Mouse (Mus musculus) forebrain, postnatal 0 days (tissue): ENCODE data around the gene Ugt2a3. TPM values are rescaled to one million over a fixed set of nuclear protein-coding genes. Genes with fewer than 3 reads are reported as not detected.
"Not testable (repeated sequence)": the region's sequence is repeated elsewhere in the genome, so short reads cannot be mapped to it uniquely, and the experiment has no call there.

ENCODE experiments used
- ATAC-seq: fragments of 200-750 bp; cut with Nextera tagmentation; 2 replicates; pipeline ENCODE4 v1.8.0; 2017; ENCODE audit warnings: mild to moderate bottlenecking, moderate library complexity
- DNase-seq: peaks from one replicate; pipeline ENCODE4 v3.0.0-alpha.2; 2015
- H3K27ac ChIP-seq: fragments of 300-500 bp; sonication (generic); 2 replicates; pipeline ENCODE4 v1.5.1; 2014; ENCODE audit warnings: low read depth, mild to moderate bottlenecking, antibody characterized with exemption, low read length, moderate library complexity, mixed read lengths
- H3K27me3 ChIP-seq: fragments of 300-500 bp; sonication (generic); 2 replicates; pipeline ENCODE4 v1.6.1; 2014; ENCODE audit warnings: mild to moderate bottlenecking, low read length, mixed read lengths; ENCODE audit not compliant: insufficient read depth
- H3K36me3 ChIP-seq: fragments of 300-500 bp; sonication (generic); 2 replicates; pipeline ENCODE4 v1.6.1; 2014; ENCODE audit warnings: mild to moderate bottlenecking, moderate library complexity; ENCODE audit not compliant: insufficient read depth
- H3K4me1 ChIP-seq: fragments of 300-500 bp; sonication (generic); 2 replicates; pipeline ENCODE4 v1.6.1; 2014; ENCODE audit warnings: antibody characterized with exemption; ENCODE audit not compliant: insufficient read depth
- H3K4me2 ChIP-seq: fragments of 300-500 bp; sonication (generic); 2 replicates; pipeline ENCODE4 v1.6.1; 2014; ENCODE audit warnings: low read depth, mild to moderate bottlenecking, moderate library complexity
- H3K4me3 ChIP-seq: fragments of 300-500 bp; sonication (generic); 2 replicates; pipeline ENCODE4 v1.5.1; 2014; ENCODE audit warnings: low read depth, low read length, mixed read lengths
- H3K9ac ChIP-seq: fragments of 300-500 bp; sonication (generic); 2 replicates; pipeline ENCODE4 v1.6.1; 2014; ENCODE audit warnings: mild to moderate bottlenecking
- H3K9me3 ChIP-seq: fragments of 300-500 bp; sonication (generic); 2 replicates; pipeline ENCODE4 v1.6.1; 2016; ENCODE audit warnings: low read length
- CTCF ChIP-seq: sonication (generic); IDR thresholded peaks from 2 replicates; pipeline ENCODE4 v1.5.1; 2016; ENCODE audit warnings: antibody characterized with exemption, control low read depth, low read depth
- WGBS: fragments of 180-500 bp; shearing (Covaris S2); extraction: QIAGEN DNeasy Blood & Tissue Kit; methylation state at CpG from one replicate; pipeline ENCODE4 v1.1.7; 2014; 5-methylcytosine and 5-hydroxymethylcytosine counted together
- polyA plus RNA-seq: library from polyadenylated mRNA; unstranded; fragments of >200 nt; fragmentation: Nextera tagmentation; extraction: Ambion mirVana; gene quantifications from 2 replicates; pipeline ENCODE4 v1.2.1, GENCODE M21; 2015
- total RNA-seq: library from RNA; depleted of rRNA; stranded (reverse); fragments of >200 nt; gene quantifications from 2 replicates; pipeline ENCODE4 v1.2.3, GENCODE M21; 2014; rRNA removed

Gene Ugt2a3
- total RNA-seq (not detected in 2 replicates), polyA plus RNA-seq (not detected in 2 replicates)

- no peaks in the 10 kb centered on the region for H3K36me3 ChIP-seq
- DNase-seq (no peak), ATAC-seq (no peak)
- no peak within 1 kb of the TSS for H3K9ac ChIP-seq
- H3K4me2 ChIP-seq, result no peak within 1 kb of the TSS
- no peak within 1 kb of the TSS for H3K27ac ChIP-seq
- H3K27me3 ChIP-seq, result no peaks in the 10 kb centered on the region
- no peak for TF ChIP-seq CTCF
- H3K9me3 ChIP-seq, result no peaks in the 10 kb centered on the region
- H3K4me3 ChIP-seq, result no peak within 1 kb of the TSS
- no peaks in the 10 kb centered on the region for H3K4me1 ChIP-seq
- 80% methylated on average over 11 of the region's 11 CpGs for WGBS
Measured at GRCm38 (mm10) chr5:87336961-87337697, at the start of gene Ugt2a3. TSS of gene Ugt2a3 (minus strand) at chr5:87337195.

- no peak for ATAC-seq
- no peaks in the 10 kb centered on the region for H3K36me3 ChIP-seq
- no peak for DNase-seq
- no peak overlapping the region for H3K27ac ChIP-seq
- no peak for TF ChIP-seq CTCF
- H3K9me3 ChIP-seq, result no peaks in the 10 kb centered on the region
- H3K27me3 ChIP-seq, result no peaks in the 10 kb centered on the region
- no peak overlapping the region for H3K4me2 ChIP-seq
- no peaks in the 10 kb centered on the region for H3K4me1 ChIP-seq
- WGBS, result 73% methylated on average over 2 of the region's 2 CpGs
- H3K4me3 ChIP-seq, result no peak overlapping the region
- no peak overlapping the region for H3K9ac ChIP-seq
Measured at GRCm38 (mm10) chr5:87380234-87380633, 43.2 kb upstream of the Ugt2a3 start.

DNA sequence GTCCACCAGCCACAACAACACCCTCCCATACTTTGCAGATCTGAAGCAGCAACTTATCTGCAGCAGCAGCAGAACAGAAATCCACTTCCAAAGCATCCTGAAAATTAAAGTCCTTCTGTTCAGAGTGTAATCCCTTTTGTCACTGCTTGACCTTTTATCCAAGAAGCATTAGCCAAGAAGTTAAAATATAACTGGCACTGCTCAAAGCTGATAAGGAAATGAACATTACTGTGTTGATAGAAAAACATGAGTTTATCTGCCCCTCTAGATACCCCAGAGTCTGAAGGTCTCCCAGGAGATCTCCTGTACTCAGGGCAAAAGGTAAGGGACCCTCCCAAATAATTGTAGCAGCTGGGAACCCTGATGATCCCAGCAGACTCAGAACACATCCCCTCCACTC, 42.8 kb upstream of the Ugt2a3 start:
- no peak for ATAC-seq

GRCm38 (mm10) chr5:87375874-87376383, 38.9 kb upstream of the Ugt2a3 start:
- no peak overlapping the region for H3K4me3 ChIP-seq
- H3K27ac ChIP-seq, result no peak overlapping the region
- H3K27me3 ChIP-seq, result no peaks in the 10 kb centered on the region
- H3K9me3 ChIP-seq, result no peaks in the 10 kb centered on the region
- ATAC-seq (no peak), DNase-seq (no peak)
- 86% methylated on average over 3 of the region's 3 CpGs for WGBS
- H3K36me3 ChIP-seq, result no peaks in the 10 kb centered on the region
- no peak overlapping the region for H3K9ac ChIP-seq
- no peak overlapping the region for H3K4me2 ChIP-seq
- no peak for TF ChIP-seq CTCF
- no peaks in the 10 kb centered on the region for H3K4me1 ChIP-seq

More for the DNA sequence above, 42.8 kb upstream of the Ugt2a3 start:
- TF ChIP-seq CTCF, result no peak
- Histone ChIP-seq H3K4me3 (no peak overlapping the region), H3K4me2 (no peak overlapping the region), H3K9me3 (no peaks in the 10 kb centered on the region), H3K36me3 (no peaks in the 10 kb centered on the region), H3K4me1 (no peaks in the 10 kb centered on the region), H3K27ac (no peak overlapping the region), H3K27me3 (no peaks in the 10 kb centered on the region), H3K9ac (no peak overlapping the region)
- DNase-seq, result no peak

DNA sequence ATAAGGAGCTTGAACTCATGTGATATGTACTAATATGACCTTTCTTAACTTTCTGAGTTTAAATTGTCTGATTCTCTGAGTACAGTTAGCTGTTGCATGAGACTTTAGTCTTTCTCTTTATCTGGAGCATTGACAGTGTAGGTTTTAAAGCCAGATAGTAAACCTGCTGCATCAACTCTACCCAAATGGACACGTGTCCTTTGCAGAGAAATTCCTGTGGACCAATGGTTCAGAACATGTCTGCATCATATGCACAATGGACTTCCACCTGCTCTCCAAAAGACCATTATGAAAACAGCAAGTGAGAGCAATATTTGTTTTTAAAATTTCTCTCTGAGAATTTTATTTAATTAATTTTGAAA, 36.5 kb upstream of the Ugt2a3 start:
- Histone ChIP-seq H3K9me3 (no peaks in the 10 kb centered on the region), H3K27me3 (no peaks in the 10 kb centered on the region), H3K4me3 (no peak overlapping the region), H3K4me1 (no peaks in the 10 kb centered on the region), H3K9ac (no peak overlapping the region), H3K27ac (no peak overlapping the region), H3K36me3 (no peaks in the 10 kb centered on the region), H3K4me2 (no peak overlapping the region)
- TF ChIP-seq CTCF, result no peak
- WGBS, result 83% methylated on average over 1 of the region's 1 CpGs
- ATAC-seq (no peak), DNase-seq (no peak)

- not testable (repeated sequence) for H3K9ac ChIP-seq, H3K4me1 ChIP-seq, H3K27me3 ChIP-seq, H3K9me3 ChIP-seq, H3K36me3 ChIP-seq, H3K4me3 ChIP-seq, H3K27ac ChIP-seq, ATAC-seq, H3K4me2 ChIP-seq, DNase-seq
- 72% methylated on average over 4 of the region's 4 CpGs for WGBS
Measured at GRCm38 (mm10) chr5:87372788-87373501, 36.0 kb upstream of the Ugt2a3 start.

DNA sequence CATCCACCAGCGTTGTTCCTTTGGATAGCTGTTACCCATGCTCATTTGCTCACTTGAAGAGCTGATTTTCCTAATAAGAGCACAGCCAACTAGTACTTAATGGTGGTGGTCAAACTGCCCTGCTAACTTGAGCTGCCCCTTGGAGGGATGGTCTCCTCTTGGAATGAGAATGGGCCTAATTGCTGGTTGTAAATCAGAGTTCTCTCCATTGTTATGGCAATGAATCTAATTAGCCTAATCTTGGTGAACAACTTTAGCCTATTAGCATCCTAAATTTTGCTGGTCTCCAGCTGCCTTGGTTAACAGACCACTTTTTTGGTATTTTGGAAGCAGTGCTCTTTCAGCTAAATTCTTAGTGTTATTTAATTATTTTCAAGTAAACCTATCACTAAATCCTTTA, 13.4 kb upstream of the Ugt2a3 start:
- ATAC-seq (no peak), DNase-seq (no peak)
- no peak overlapping the region for H3K27ac ChIP-seq
- H3K4me3 ChIP-seq, result no peak overlapping the region
- no peaks in the 10 kb centered on the region for H3K27me3 ChIP-seq
- no peak for TF ChIP-seq CTCF
- H3K36me3 ChIP-seq, result no peaks in the 10 kb centered on the region
- no peaks in the 10 kb centered on the region for H3K9me3 ChIP-seq
- 23% methylated on average over 1 of the region's 1 CpGs for WGBS
- no peaks in the 10 kb centered on the region for H3K4me1 ChIP-seq
- H3K9ac ChIP-seq, result no peak overlapping the region
- H3K4me2 ChIP-seq, result no peak overlapping the region

DNA sequence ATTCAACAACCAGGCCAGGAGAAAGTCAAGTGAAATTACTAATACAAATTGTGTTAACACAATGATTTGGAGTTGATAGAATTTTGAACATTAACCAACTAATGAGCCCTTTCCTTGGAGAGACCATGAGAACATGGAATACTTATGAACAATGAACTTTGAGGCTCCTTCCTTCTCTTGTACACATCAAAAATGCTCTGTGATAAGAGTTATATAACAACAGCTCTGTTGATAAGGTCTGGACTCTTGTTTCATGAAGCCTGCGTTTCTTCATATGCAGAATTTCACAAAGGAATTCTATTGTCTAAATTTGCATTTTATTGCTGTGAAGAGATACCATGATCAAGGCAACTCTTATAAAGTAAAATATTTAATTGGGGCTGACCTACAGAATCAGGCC, 12.2 kb upstream of the Ugt2a3 start:
- ATAC-seq, H3K9me3 ChIP-seq, H3K36me3 ChIP-seq, H3K4me3 ChIP-seq, H3K9ac ChIP-seq, H3K4me2 ChIP-seq, DNase-seq, H3K27me3 ChIP-seq, H3K27ac ChIP-seq, H3K4me1 ChIP-seq: not testable (repeated sequence)
- WGBS, result 85% methylated on average over 1 of the region's 1 CpGs

GRCm38 (mm10) chr5:87347479-87348078, 10.6 kb upstream of the Ugt2a3 start:
- H3K9ac ChIP-seq, ATAC-seq, H3K4me3 ChIP-seq, H3K9me3 ChIP-seq, H3K27ac ChIP-seq, DNase-seq, H3K27me3 ChIP-seq, H3K36me3 ChIP-seq, H3K4me1 ChIP-seq, H3K4me2 ChIP-seq: not testable (repeated sequence)
- 87% methylated on average over 2 of the region's 2 CpGs for WGBS
